Mouse (Mus musculus) heart, postnatal 0 days (tissue): ENCODE data around the gene Ptpn1.

Experiments
- CTCF ChIP-seq: IDR thresholded peaks from 2 replicates; pipeline ENCODE4 v1.5.1; 2016; ENCODE audit warnings: antibody characterized with exemption, control low read depth, low read depth
- EP300 ChIP-seq: IDR thresholded peaks from 2 replicates; pipeline ENCODE4 v1.6.1; 2016; ENCODE audit warnings: antibody characterized with exemption, low read depth

DNA sequence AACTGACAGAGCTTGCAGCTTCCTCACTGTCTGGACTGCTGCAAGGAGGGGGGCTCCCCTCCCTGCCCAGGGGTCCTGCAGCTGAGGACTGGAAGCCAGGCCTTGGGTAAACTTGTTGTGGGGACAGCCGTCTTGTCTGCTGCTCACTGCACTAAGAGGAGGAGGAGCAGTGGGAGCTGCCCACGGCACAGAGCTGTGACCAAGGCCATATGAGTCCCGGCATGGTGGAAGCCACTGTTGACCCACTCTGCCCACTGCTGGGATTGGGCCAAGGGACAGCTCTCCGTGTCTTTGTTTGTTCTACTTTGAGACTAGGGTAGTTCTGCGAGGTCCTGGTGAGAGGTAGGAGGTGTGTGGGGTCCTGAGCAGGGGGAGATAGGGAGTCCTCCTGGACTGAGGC lies 40.3 kb downstream of the Ptpn1 start:
- TF ChIP-seq CTCF (no peak), EP300 (no peak)
